Mouse (Mus musculus) naive thymus-derived CD4-positive, alpha-beta T cell, adult 5 months (primary cell): Measurements from ENCODE around the gene Tsfm. TPM values are rescaled to one million over a fixed set of nuclear protein-coding genes. Genes with fewer than 3 reads are reported as not detected.

ENCODE experiments used
- polyA plus RNA-seq: library from polyadenylated mRNA; unstranded; fragments of 100-300 nt; shearing (Covaris generic); gene quantifications from one replicate; pipeline ENCODE4 v1.2.1, GENCODE M21; 2017

The Tsfm gene
- polyA plus RNA-seq = 20.8 TPM

GRCm38 (mm10) chr10:127030336-127031296, at the start of gene Tsfm:
Gene Tsfm, minus strand, starts transcription at chr10:127030840.

GRCm38 (mm10) chr10:127075080-127075479, 44.4 kb upstream of the Tsfm start, which contains the start of gene Agap2:
Gene Agap2, plus strand, starts transcription at chr10:127075284.

GRCm38 (mm10) chr10:127070190-127071121, 39.8 kb upstream of the Tsfm start, which contains the start of gene Tspan31:
Gene Tspan31, minus strand, starts transcription at chr10:127070264.

GRCm38 (mm10) chr10:127063239-127063872, 32.7 kb upstream of the Tsfm start, which contains the start of gene Cdk4:
Gene Cdk4, plus strand, starts transcription at chr10:127063534.

GRCm38 (mm10) chr10:127059968-127060916, 29.6 kb upstream of the Tsfm start, which contains the start of gene March9:
Gene March9, minus strand, starts transcription at chr10:127060184.

GRCm38 (mm10) chr10:127047954-127048353, 17.3 kb upstream of the Tsfm start, which contains the start of gene Cyp27b1:
Gene Cyp27b1, plus strand, starts transcription at chr10:127048250.

GRCm38 (mm10) chr10:127041274-127041766, 10.7 kb upstream of the Tsfm start, which contains the start of the genes Mettl1 and Eef1akmt3:
Gene Mettl1, plus strand, starts transcription at chr10:127041414.
Gene Eef1akmt3, minus strand, starts transcription at chr10:127041513.

GRCm38 (mm10) chr10:127000529-127000928, 30.1 kb downstream of the Tsfm start, which contains the start of gene Avil:
Gene Avil, plus strand, starts transcription at chr10:127000709.

GRCm38 (mm10) chr10:126978277-126978994, 52.2 kb downstream of the Tsfm start, which contains the start of gene Ctdsp2:
Gene Ctdsp2, plus strand, starts transcription at chr10:126978717.

Other genes starting within 250 kb of the Tsfm start
- 9.2 TPM for gene Atp23, start 129.5 kb downstream of the Tsfm start, polyA plus RNA-seq
- 48.7 TPM for gene Ctdsp2, start 52.1 kb downstream of the Tsfm start, polyA plus RNA-seq
- gene Avil, start 30.1 kb downstream of the Tsfm start, polyA plus RNA-seq = 0.35 TPM
- 25.5 TPM for gene Mettl1, start 10.6 kb upstream of the Tsfm start, polyA plus RNA-seq
- not detected for gene Eef1akmt3, start 10.7 kb upstream of the Tsfm start, polyA plus RNA-seq
- gene Cyp27b1, start 17.4 kb upstream of the Tsfm start, polyA plus RNA-seq = not detected
- 1.1 TPM for gene March9, start 29.3 kb upstream of the Tsfm start, polyA plus RNA-seq
- gene Cdk4, start 32.7 kb upstream of the Tsfm start, polyA plus RNA-seq = 124 TPM
- gene Tspan31, start 39.4 kb upstream of the Tsfm start, polyA plus RNA-seq = 25.6 TPM
- gene Agap2, start 44.4 kb upstream of the Tsfm start, polyA plus RNA-seq = 18.8 TPM
- gene Os9, start 90.3 kb upstream of the Tsfm start, polyA plus RNA-seq = 122 TPM
- 512 TPM for gene B4galnt1, start 134.4 kb upstream of the Tsfm start, polyA plus RNA-seq
- gene Slc26a10, start 149.8 kb upstream of the Tsfm start, polyA plus RNA-seq = 7.0 TPM
- not detected for gene Arhgef25, start 159.2 kb upstream of the Tsfm start, polyA plus RNA-seq
- gene Dtx3, start 164.9 kb upstream of the Tsfm start, polyA plus RNA-seq = 49.2 TPM
- gene Pip4k2c, start 180.7 kb upstream of the Tsfm start, polyA plus RNA-seq = 25.0 TPM
- gene Kif5a, start 232.5 kb upstream of the Tsfm start, polyA plus RNA-seq = not detected
- gene Dctn2, start 235.5 kb upstream of the Tsfm start, polyA plus RNA-seq = 83.7 TPM